Mouse (Mus musculus) cortical plate, adult 2 months (tissue): ENCODE data around the gene Ezr.

ENCODE experiments used
- CTCF ChIP-seq: fragments of 200-500 bp; IDR thresholded peaks from 2 replicates; pipeline ENCODE4 v1.5.1; 2011; ENCODE audit warnings: mild to moderate bottlenecking, control low read depth, low read length; ENCODE audit not compliant: insufficient read depth; ENCODE audit errors: extremely low read depth
- POLR2A ChIP-seq: fragments of 200-500 bp; IDR thresholded peaks from 2 replicates; pipeline ENCODE4 v1.6.1; 2011; ENCODE audit warnings: mild to moderate bottlenecking, low read length, control low read depth; ENCODE audit not compliant: insufficient read depth; ENCODE audit errors: extremely low read depth

GRCm38 (mm10) chr17:6748779-6749464 is 33.7 kb downstream of the Ezr start:
- TF ChIP-seq CTCF, result no peak
- no peak for TF ChIP-seq POLR2A
